Mouse (Mus musculus) erythroblast, embryonic 14.5 days (primary cell): ENCODE measurements at regions not wholly inside any gene's neighbourhood (a gene's known extent, or its start where the extent isn't known, plus 50 kb on each side); places are given as distances from the start of the nearest gene placed in this dataset.

Source experiments
- H3K27me3 ChIP-seq: 2 replicates; pipeline ENCODE4 v1.6.1; 2012; ENCODE audit warnings: inconsistent platforms; ENCODE audit not compliant: control insufficient read depth
- H3K36me3 ChIP-seq: 2 replicates; pipeline ENCODE4 v1.6.1; 2012; ENCODE audit warnings: mild to moderate bottlenecking, inconsistent platforms; ENCODE audit not compliant: control insufficient read depth
- H3K4me1 ChIP-seq: 2 replicates; pipeline ENCODE4 v1.6.1; 2012; ENCODE audit warnings: inconsistent platforms; ENCODE audit not compliant: control insufficient read depth
- H3K4me3 ChIP-seq: replicated peaks from 2 replicates; pipeline ENCODE3; 2012; ENCODE audit warnings: moderate library complexity, mild to moderate bottlenecking, inconsistent platforms
- H3K9me3 ChIP-seq: 2 replicates; pipeline ENCODE4 v1.6.1; 2012; ENCODE audit warnings: low read length, inconsistent platforms, mixed read lengths; ENCODE audit not compliant: control insufficient read depth
- GATA1 ChIP-seq: IDR thresholded peaks from 2 replicates; pipeline ENCODE4 v1.6.1; 2012; ENCODE audit warnings: low read length, inconsistent platforms, mixed read lengths
- TAL1 ChIP-seq: IDR thresholded peaks from 3 replicates; pipeline ENCODE4 v1.6.1; 2012; ENCODE audit warnings: low read length, inconsistent platforms, mixed read lengths

- Histone ChIP-seq H3K9me3 (peaks cover 3% of the 10 kb centered on the region), H3K4me3 (no peak overlapping the region), H3K27me3 (no peaks in the 10 kb centered on the region), H3K4me1 (no peaks in the 10 kb centered on the region), H3K36me3 (no peaks in the 10 kb centered on the region)
- TF ChIP-seq TAL1, result no peak
- no peak for TF ChIP-seq GATA1
These were observed 103.1 kb upstream of the Rybp start for GRCm38 (mm10) chr6:100390258-100390910.

DNA sequence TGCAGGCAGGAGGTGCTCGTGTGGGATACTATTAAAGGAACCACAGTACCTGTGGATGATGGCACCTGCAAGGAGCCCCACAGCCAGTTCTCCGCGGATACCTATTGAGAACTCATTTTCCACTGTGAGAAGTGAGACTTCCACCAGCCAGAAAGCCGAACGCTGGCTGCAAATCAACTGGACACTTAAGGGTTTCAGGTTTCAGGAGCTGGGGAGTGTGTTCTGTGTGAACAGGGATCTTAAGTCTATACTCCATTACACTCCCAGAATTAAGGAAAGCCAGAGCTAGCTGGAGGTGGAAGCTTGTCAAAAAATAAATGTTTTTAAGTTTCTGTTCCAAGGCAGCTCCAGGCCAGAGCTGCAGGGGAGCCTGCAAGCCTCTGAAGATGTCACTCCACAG lies 99.8 kb upstream of the Rybp start:
- no peak overlapping the region for H3K4me3 ChIP-seq
- no peaks in the 10 kb centered on the region for H3K4me1 ChIP-seq
- no peaks in the 10 kb centered on the region; the same call in 1 of the 2 replicates for H3K9me3 ChIP-seq
- H3K36me3 ChIP-seq, result no peaks in the 10 kb centered on the region
- no peaks in the 10 kb centered on the region for H3K27me3 ChIP-seq
- TF ChIP-seq GATA1, result no peak

DNA sequence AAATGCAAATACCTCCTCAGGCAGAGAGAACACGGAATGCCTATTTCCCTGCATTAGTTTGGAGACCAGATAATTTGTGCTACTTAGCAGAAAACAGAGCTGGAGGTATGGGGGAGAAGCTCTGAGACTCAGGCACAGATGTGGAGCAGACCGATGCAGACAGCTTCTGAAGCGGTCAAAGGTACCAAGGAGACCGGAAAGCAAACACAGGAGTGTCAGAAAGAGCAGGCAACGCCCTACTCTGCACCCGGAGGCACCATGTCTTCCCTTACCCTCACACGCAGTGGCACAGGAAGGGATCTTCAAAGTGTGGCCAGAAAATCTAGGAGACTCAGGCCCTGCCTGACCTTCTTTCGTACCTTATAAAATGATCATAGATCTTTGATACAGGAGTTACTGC lies 98.4 kb upstream of the Rybp start:
- no peak overlapping the region for H3K4me3 ChIP-seq
- H3K4me1 ChIP-seq, result no peaks in the 10 kb centered on the region
- H3K27me3 ChIP-seq, result no peaks in the 10 kb centered on the region
- no peaks in the 10 kb centered on the region; the same call in 1 of the 2 replicates for H3K9me3 ChIP-seq
- H3K36me3 ChIP-seq, result no peaks in the 10 kb centered on the region
- TF ChIP-seq GATA1 (no peak), TAL1 (no peak)

GRCm38 (mm10) chr6:100381046-100381445 lies 93.8 kb upstream of the Rybp start:
- TF ChIP-seq TAL1, result no peak
- no peak for TF ChIP-seq GATA1
- no peaks in the 10 kb centered on the region for H3K4me1 ChIP-seq
- no peaks in the 10 kb centered on the region for H3K9me3 ChIP-seq
- no peaks in the 10 kb centered on the region for H3K36me3 ChIP-seq
- H3K4me3 ChIP-seq, result no peak overlapping the region
- no peaks in the 10 kb centered on the region for H3K27me3 ChIP-seq

DNA sequence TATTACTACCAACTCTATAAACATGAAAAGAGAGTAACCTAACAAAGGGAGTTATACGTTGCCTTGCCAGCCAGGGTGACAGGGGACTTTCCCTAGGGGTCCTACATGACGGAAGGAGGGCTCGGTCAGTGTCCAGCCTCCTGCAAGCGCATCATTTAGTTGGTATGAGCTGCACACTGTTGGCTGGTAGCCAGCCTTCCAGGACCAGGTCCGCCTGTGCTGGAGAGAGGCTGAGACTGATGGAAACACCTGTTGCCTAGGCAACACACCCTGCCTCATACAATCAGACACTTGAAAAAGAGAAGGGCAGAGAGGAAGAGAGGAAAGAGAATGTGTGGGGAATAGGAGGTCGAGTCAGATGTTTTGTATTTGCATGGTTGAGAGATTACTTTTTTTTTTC lies 93.3 kb upstream of the Rybp start:
- no peaks in the 10 kb centered on the region for H3K27me3 ChIP-seq
- TF ChIP-seq GATA1, result no peak
- no peak for TF ChIP-seq TAL1

GRCm38 (mm10) chr6:100379792-100380191 lies 92.5 kb upstream of the Rybp start:
- no peaks in the 10 kb centered on the region for H3K9me3 ChIP-seq
- no peaks in the 10 kb centered on the region for H3K27me3 ChIP-seq
- H3K4me3 ChIP-seq, result no peak overlapping the region
- H3K4me1 ChIP-seq, result no peaks in the 10 kb centered on the region
- no peaks in the 10 kb centered on the region for H3K36me3 ChIP-seq
- no peak for TF ChIP-seq TAL1
- no peak for TF ChIP-seq GATA1

More for the DNA sequence above, 93.3 kb upstream of the Rybp start:
- Histone ChIP-seq H3K4me1 (no peaks in the 10 kb centered on the region), H3K9me3 (no peaks in the 10 kb centered on the region), H3K36me3 (no peaks in the 10 kb centered on the region), H3K4me3 (no peak overlapping the region)

DNA sequence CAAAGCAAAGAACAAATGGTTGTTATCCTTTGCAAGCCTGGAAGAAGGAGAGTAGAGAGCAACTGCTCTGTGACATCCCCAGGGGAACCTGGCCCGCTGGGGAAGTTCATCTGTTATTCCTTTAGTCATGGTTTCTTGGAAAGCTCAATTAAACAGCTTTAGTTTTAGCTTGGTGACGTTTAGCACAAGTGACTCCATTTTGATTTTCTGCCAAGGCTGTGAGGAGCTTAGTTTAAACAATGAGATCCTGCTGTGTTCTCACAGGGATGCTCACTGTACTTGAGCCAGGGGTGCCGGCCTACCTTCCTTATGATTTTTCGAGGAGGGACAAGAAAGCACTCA lies 91.2 kb upstream of the Rybp start:
- Histone ChIP-seq H3K27me3 (no peaks in the 10 kb centered on the region), H3K9me3 (no peaks in the 10 kb centered on the region), H3K4me3 (no peak overlapping the region), H3K36me3 (no peaks in the 10 kb centered on the region), H3K4me1 (no peaks in the 10 kb centered on the region)
- TF ChIP-seq GATA1 (no peak), TAL1 (no peak)

DNA sequence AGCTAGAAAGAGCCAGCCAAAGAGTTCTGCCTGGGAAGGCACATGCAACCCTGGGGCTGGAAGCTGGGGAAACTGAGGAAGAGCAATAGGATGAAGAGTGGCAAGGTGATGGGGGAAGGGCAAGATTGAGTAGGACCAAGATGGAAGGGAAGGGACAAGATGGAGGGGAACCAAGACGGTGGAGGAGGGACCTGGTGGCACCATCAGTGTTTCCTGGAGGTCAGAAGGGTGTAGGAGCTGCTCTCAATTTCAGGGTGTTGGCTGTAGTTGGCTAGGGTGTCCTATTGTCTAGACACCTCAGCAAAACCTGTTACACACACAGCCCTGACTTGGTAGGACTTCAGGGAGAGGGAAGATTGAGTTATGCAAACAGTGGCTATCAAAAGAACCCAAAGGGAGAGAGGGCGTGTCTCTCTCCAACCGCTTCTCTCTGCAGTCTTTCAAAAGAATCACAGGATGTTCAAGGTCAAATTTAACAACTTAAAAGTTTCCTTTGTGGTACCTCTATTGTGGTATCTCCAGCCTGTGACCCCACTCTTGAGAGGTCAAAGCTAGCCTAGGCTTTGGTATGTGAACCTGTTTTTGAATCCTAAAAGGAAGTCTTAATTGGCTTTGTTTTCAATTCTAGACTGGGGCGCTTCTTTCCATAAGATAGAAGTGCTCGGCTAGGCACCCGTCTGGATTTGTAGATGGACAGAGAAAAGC lies 90.7 kb upstream of the Rybp start:
- Histone ChIP-seq H3K9me3 (no peaks in the 10 kb centered on the region), H3K4me1 (no peaks in the 10 kb centered on the region), H3K36me3 (no peaks in the 10 kb centered on the region), H3K4me3 (no peak overlapping the region), H3K27me3 (no peaks in the 10 kb centered on the region)
- TF ChIP-seq TAL1, result no peak
- no peak for TF ChIP-seq GATA1

- Histone ChIP-seq H3K4me1 (no peaks in the 10 kb centered on the region), H3K9me3 (no peaks in the 10 kb centered on the region), H3K27me3 (no peaks in the 10 kb centered on the region), H3K4me3 (no peak overlapping the region), H3K36me3 (no peaks in the 10 kb centered on the region)
- no peak for TF ChIP-seq GATA1
- no peak for TF ChIP-seq TAL1
These were observed 89.4 kb upstream of the Rybp start for GRCm38 (mm10) chr6:100376656-100377055.
